Mouse (Mus musculus) CH12.LX (cell line): ENCODE measurements at regions not wholly inside any gene's neighbourhood (a gene's known extent, or its start where the extent isn't known, plus 50 kb on each side); places are given as distances from the start of the nearest gene placed in this dataset.

Experiments
- CTCF ChIP-seq, 2 experiments: IDR thresholded peaks in 1 of 2; conservative IDR thresholded peaks in 1 of 2; 2 replicates each; pipeline ENCODE4 v1.5.1; 2011 to 2012; ENCODE audit warnings: low read depth in 2 of 2, low read length in 2 of 2, improper control_type of control experiment in 1 of 2, inconsistent platforms in 1 of 2, mild to moderate bottlenecking in 1 of 2, moderate library complexity in 1 of 2
- EP300 ChIP-seq: IDR thresholded peaks from 2 replicates; pipeline ENCODE4 v1.6.1; 2011; ENCODE audit warnings: low read length, improper control_type of control experiment
- JUN ChIP-seq: IDR thresholded peaks from 2 replicates; pipeline ENCODE4 v1.6.1; 2011; ENCODE audit warnings: low read depth, mild to moderate bottlenecking, low read length, improper control_type of control experiment, moderate library complexity; ENCODE audit not compliant: insufficient read depth
- MAX ChIP-seq: IDR thresholded peaks from 2 replicates; pipeline ENCODE4 v1.6.1; 2011; ENCODE audit warnings: low read length, improper control_type of control experiment
- MAZ ChIP-seq: IDR thresholded peaks from 2 replicates; pipeline ENCODE4 v1.6.1; 2012; ENCODE audit warnings: low read depth, mild to moderate bottlenecking, inconsistent platforms, low read length, improper control_type of control experiment, moderate library complexity
- NRF1 ChIP-seq: IDR thresholded peaks from 2 replicates; pipeline ENCODE4 v1.6.1; 2014; ENCODE audit warnings: low read depth, mild to moderate bottlenecking, inconsistent platforms, low read length, improper control_type of control experiment, moderate library complexity
- RAD21 ChIP-seq: IDR thresholded peaks from 2 replicates; pipeline ENCODE4 v1.6.1; 2011; ENCODE audit warnings: low read depth, mild to moderate bottlenecking, low read length, improper control_type of control experiment, moderate library complexity
- SIN3A ChIP-seq: IDR thresholded peaks from 2 replicates; pipeline ENCODE4 v1.6.1; 2012; ENCODE audit warnings: low read length, improper control_type of control experiment, inconsistent platforms
- USF1 ChIP-seq: IDR thresholded peaks from 2 replicates; pipeline ENCODE4 v1.6.1; 2014; ENCODE audit warnings: low read depth, mild to moderate bottlenecking, inconsistent platforms, low read length, improper control_type of control experiment
- ZC3H11A ChIP-seq: IDR thresholded peaks from 2 replicates; pipeline ENCODE4 v1.6.1; 2012; ENCODE audit warnings: low read depth, mild to moderate bottlenecking, inconsistent platforms, low read length, improper control_type of control experiment
- ZKSCAN1 ChIP-seq: IDR thresholded peaks from 2 replicates; pipeline ENCODE4 v1.6.1; 2012; ENCODE audit warnings: low read depth, inconsistent platforms, low read length, improper control_type of control experiment, borderline replicate concordance
- ZNF384 ChIP-seq: IDR thresholded peaks from 2 replicates; pipeline ENCODE4 v1.6.1; 2012; ENCODE audit warnings: low read depth, low read length, improper control_type of control experiment, inconsistent platforms

DNA sequence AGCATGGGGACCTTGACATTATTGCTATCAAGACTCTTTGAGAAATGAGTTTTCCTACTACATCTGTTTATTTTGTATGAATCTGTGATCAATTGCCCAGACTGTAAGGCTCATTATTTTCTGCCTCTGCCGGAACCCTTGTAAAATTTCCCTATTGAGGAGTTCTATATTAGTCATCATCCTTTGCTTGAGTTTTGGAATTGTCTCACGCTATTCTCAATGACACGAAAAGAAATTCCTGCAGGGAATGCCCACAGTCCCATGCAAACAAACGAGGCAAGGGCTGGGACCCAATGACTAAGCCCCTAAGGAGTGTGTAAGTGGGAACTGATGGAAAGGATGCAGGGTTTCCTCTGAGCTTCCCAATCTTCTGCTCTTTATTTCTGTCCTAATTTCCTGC lies 111.0 kb upstream of the Tnfaip3 start:
- TF ChIP-seq MAX, result no peak
- TF ChIP-seq ZC3H11A, result no peak
- no peak for TF ChIP-seq CTCF (conservative IDR thresholded peaks at IDR 0.05 in 1 of 2, IDR thresholded peaks at IDR 0.05 in 1 of 2; ENCODE audit: low read depth in 2 of 2, low read length in 2 of 2)
- no peak for TF ChIP-seq NRF1
- no peak for TF ChIP-seq ZNF384
- TF ChIP-seq JUN, result no peak
- no peak for TF ChIP-seq RAD21
- no peak for TF ChIP-seq USF1
- no peak for TF ChIP-seq MAZ
- no peak for TF ChIP-seq EP300
- TF ChIP-seq ZKSCAN1, result no peak
- TF ChIP-seq SIN3A, result no peak
